Mouse (Mus musculus) bone marrow macrophage, adult 2 months (primary cell): Measurements from ENCODE around the gene Cbr3.

Experiments used
- CTCF ChIP-seq: IDR thresholded peaks from 2 replicates; pipeline ENCODE4 v1.5.1; 2012; ENCODE audit warnings: low read depth, mild to moderate bottlenecking, low read length, moderate library complexity
- POLR2A ChIP-seq: IDR thresholded peaks from 2 replicates; pipeline ENCODE4 v1.6.1; 2012; ENCODE audit warnings: mild to moderate bottlenecking, low read depth, low read length, borderline replicate concordance

DNA sequence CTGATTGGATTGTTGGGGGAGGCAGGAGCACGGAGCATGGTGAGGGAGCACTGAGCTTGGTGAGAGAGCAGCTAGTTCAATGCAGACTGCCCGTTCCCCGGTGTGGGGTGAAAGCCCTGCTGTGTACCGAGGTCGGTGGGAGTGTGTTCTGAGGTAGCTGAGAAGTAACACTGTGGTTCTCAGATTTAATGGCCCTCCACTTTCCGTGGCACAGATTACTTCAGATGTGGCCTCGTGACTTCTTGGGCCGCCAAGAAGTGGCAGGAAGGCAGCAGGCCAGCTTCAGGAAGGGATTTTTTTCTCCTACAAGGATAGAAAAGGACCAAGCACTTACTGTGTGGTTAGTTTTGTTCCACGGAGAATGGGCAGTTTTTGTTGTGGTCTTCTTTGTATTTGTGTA is 45.7 kb downstream of the Cbr3 start:
- no peak for TF ChIP-seq CTCF
- no peak for TF ChIP-seq POLR2A
